Mouse (Mus musculus) heart, embryonic 16.5 days (tissue): ENCODE data around the gene Slc9a3. TPM values are rescaled to one million over a fixed set of nuclear protein-coding genes. Genes with fewer than 3 reads are reported as not detected.

ENCODE experiments used
- ATAC-seq: fragments of 200-750 bp; cut with Nextera tagmentation; replicated peaks from 2 replicates; pipeline ENCODE4 v1.8.0; 2017; ENCODE audit warnings: moderate number of reproducible peaks; ENCODE audit not compliant: insufficient read depth, low FRiP score; ENCODE audit errors: extremely low read depth
- H3K27ac ChIP-seq: fragments of 300-500 bp; sonication (generic); 2 replicates; pipeline ENCODE4 v1.5.1; 2014; ENCODE audit warnings: mild to moderate bottlenecking, low read length, control low read depth, moderate library complexity
- H3K27me3 ChIP-seq: fragments of 300-500 bp; sonication (generic); 2 replicates; pipeline ENCODE4 v1.6.1; 2014; ENCODE audit warnings: low read length, mixed read lengths; ENCODE audit not compliant: control insufficient read depth, insufficient read depth
- H3K36me3 ChIP-seq: fragments of 300-500 bp; sonication (generic); 2 replicates; pipeline ENCODE4 v1.6.1; 2014; ENCODE audit not compliant: control insufficient read depth, insufficient read depth
- H3K4me1 ChIP-seq: fragments of 300-500 bp; sonication (generic); 2 replicates; pipeline ENCODE4 v1.6.1; 2014; ENCODE audit warnings: low read length, mixed read lengths; ENCODE audit not compliant: control insufficient read depth, insufficient read depth
- H3K4me2 ChIP-seq: fragments of 300-500 bp; sonication (generic); 2 replicates; pipeline ENCODE4 v1.6.1; 2014; ENCODE audit warnings: low read depth, mild to moderate bottlenecking, control low read depth, low read length
- H3K4me3 ChIP-seq: fragments of 300-500 bp; sonication (generic); 2 replicates; pipeline ENCODE4 v1.5.1; 2014; ENCODE audit warnings: mild to moderate bottlenecking, control low read depth, low read length
- H3K9ac ChIP-seq: fragments of 300-500 bp; sonication (generic); 2 replicates; pipeline ENCODE4 v1.6.1; 2014; ENCODE audit warnings: low read length, control low read depth
- H3K9me3 ChIP-seq: fragments of 300-500 bp; sonication (generic); replicated peaks from 2 replicates; pipeline ENCODE4 v1.6.1; 2016; ENCODE audit warnings: low read length; ENCODE audit not compliant: control insufficient read depth
- WGBS: fragments of 180-500 bp; shearing (Covaris S2); extraction: QIAGEN DNeasy Blood & Tissue Kit; methylation state at CpG from one replicate; pipeline ENCODE4 v1.1.7; 2014; 5-methylcytosine and 5-hydroxymethylcytosine counted together
- polyA plus RNA-seq: library from polyadenylated mRNA; unstranded; fragments of >200 nt; fragmentation: Nextera tagmentation; extraction: Ambion mirVana; gene quantifications from 2 replicates; pipeline ENCODE4 v1.2.1, GENCODE M21; 2015

The Slc9a3 gene
- polyA plus RNA-seq, 1 experiment from 2014 or later = 0.22 TPM

DNA sequence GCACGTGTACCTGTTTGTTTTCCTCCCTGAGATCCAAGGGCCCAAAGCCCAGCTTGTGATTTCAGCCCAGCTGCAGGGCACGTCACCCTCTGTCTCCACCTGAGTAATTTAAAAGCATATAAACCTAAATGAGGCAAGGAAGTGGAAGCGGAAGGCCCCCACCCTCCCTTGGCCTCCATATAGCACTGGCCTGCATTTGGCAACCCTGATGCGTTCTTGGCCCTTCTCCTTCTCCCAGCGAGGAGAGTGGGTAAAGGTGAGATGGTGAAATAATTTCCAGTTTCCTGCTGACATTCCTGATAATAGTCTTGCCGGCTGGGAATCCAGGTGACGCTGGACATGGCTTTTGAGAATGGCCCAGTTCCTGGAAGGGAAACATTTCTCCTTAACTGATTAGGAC, 16.8 kb upstream of the Slc9a3 start:
- H3K27me3 ChIP-seq = no peaks in the 10 kb centered on the region
- ATAC-seq = no peak
- H3K36me3 ChIP-seq = no peaks in the 10 kb centered on the region
- no peak overlapping the region for H3K4me2 ChIP-seq
- H3K9ac ChIP-seq = no peak overlapping the region
- no peak overlapping the region for H3K4me3 ChIP-seq
- H3K4me1 ChIP-seq = peaks cover 5% of the 10 kb centered on the region; the same call in 1 of the 2 replicates
- WGBS = 77% methylated on average over 7 of the region's 7 CpGs
- no peak overlapping the region for H3K27ac ChIP-seq
- H3K9me3 ChIP-seq = no peaks in the 10 kb centered on the region

- no peaks in the 10 kb centered on the region; the same call in 1 of the 2 replicates for H3K9me3 ChIP-seq
- H3K9ac ChIP-seq = no peak overlapping the region
- WGBS = 41% methylated on average over 2 of the region's 2 CpGs
- no peak overlapping the region for H3K27ac ChIP-seq
- H3K4me3 ChIP-seq = no peak overlapping the region
- H3K36me3 ChIP-seq = no peaks in the 10 kb centered on the region
- H3K4me2 ChIP-seq = no peak overlapping the region
- 0 out of 2 replicates have a peak, but pooled peaks have one; percentile 10 for ATAC-seq
- no peaks in the 10 kb centered on the region for H3K27me3 ChIP-seq
- 0 out of 2 replicates have a peak, but pooled peaks cover 4% of the 10 kb centered on the region for H3K4me1 ChIP-seq
Observed at GRCm38 (mm10) chr13:74107410-74107809, 13.8 kb upstream of the Slc9a3 start.

DNA sequence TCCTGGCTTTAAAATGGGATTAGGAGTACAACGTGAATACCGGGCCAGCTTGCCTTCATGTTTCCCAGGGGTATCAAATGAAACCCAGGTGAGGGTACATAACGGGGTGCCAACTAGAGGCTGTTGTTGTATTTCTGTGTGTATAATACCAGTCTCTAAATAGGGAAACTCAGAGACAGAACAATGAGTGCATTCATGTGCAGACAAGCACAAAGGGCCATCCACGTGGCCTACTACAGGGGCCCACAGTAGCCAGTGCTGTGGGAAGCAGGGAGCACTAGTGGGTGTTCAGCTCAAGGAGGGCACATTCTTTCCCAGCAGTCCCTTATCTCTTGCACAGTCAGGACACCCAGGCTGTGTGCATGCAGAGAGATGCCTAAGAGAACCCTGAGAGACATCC, 8.7 kb upstream of the Slc9a3 start:
- H3K36me3 ChIP-seq = no peaks in the 10 kb centered on the region
- no peak overlapping the region for H3K4me3 ChIP-seq
- no peak overlapping the region for H3K9ac ChIP-seq
- no peak for ATAC-seq
- peaks cover 20% of the 10 kb centered on the region for H3K4me1 ChIP-seq
- WGBS = 80% methylated on average over 4 of the region's 4 CpGs
- no peak overlapping the region for H3K27ac ChIP-seq
- no peak overlapping the region for H3K4me2 ChIP-seq
- no peaks in the 10 kb centered on the region; the same call in 1 of the 2 replicates for H3K9me3 ChIP-seq
- no peaks in the 10 kb centered on the region for H3K27me3 ChIP-seq

GRCm38 (mm10) chr13:74113626-74114191, 7.5 kb upstream of the Slc9a3 start:
- Histone ChIP-seq H3K4me2 (no peak overlapping the region), H3K9me3 (no peaks in the 10 kb centered on the region; the same call in 1 of the 2 replicates), H3K27ac (no peak overlapping the region), H3K27me3 (no peaks in the 10 kb centered on the region), H3K4me3 (no peak overlapping the region), H3K4me1 (peaks cover 20% of the 10 kb centered on the region), H3K36me3 (no peaks in the 10 kb centered on the region), H3K9ac (no peak overlapping the region)
- 0 out of 2 replicates have a peak, but pooled peaks have one; percentile 46 for ATAC-seq
- 60% methylated on average over 6 of the region's 6 CpGs for WGBS

DNA sequence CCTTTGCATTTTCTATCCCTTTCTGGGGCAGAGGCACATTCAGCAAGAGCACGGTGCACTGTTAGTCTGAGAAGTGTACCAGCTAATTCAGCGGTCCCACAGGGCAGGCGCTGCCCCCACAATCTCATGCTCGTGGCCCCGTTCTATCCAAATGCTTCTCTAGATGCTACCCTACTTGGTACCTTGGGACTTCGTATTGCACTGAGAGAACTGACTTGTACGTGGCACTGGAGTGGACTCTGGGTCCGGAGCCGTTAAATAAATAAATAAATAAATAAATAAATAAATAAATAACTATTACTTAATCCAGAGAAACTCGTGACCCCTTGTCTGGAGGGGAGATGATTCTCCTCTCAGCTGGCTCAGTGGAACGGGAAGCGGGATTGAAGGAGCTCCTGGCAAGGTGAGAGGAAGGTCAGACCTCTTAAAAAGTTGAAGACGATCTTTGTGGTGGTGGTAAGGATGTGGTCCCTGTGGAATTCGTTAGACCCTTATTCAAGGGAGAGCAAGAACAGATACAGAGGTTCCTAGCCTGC, 606 bp downstream of the Slc9a3 start:
- ATAC-seq = no peak
- H3K27me3 ChIP-seq = peaks cover 33% of the 10 kb centered on the region

DNA sequence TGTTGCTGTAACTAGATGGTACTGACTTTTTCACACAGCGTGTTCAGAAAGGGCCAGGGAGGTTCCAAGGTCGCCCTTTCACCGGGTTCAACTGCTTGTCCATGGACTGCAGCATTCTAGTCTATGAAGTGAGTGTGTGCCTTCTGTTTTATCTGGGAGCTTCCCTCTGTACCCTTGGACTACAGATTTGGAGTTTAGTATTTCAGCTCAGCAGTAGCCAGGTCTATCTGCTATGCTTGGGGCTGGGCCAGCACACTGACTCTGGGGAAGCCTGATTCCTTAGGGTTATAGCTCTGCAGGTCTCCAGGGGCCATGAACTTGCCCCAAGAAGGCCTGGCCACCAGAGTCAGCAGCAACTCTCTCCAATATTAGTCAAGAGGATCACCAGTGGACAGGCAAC, 1.4 kb downstream of the Slc9a3 start:
- H3K9ac ChIP-seq = no peak overlapping the region
- ATAC-seq = no peak
- H3K9me3 ChIP-seq = no peaks in the 10 kb centered on the region
- H3K4me2 ChIP-seq = no peak overlapping the region
- 75% methylated on average over 3 of the region's 3 CpGs for WGBS
- no peak overlapping the region for H3K4me3 ChIP-seq
- H3K36me3 ChIP-seq = no peaks in the 10 kb centered on the region
- peaks cover 8% of the 10 kb centered on the region for H3K4me1 ChIP-seq
- H3K27ac ChIP-seq = no peak overlapping the region
- peaks cover 33% of the 10 kb centered on the region for H3K27me3 ChIP-seq

More for the DNA sequence above, 606 bp downstream of the Slc9a3 start:
- Histone ChIP-seq H3K36me3 (no peaks in the 10 kb centered on the region), H3K27ac (no peak overlapping the region), H3K4me3 (no peak overlapping the region), H3K4me1 (peaks cover 8% of the 10 kb centered on the region), H3K4me2 (peak overlapping the region; percentile 90; the same call in 1 of the 2 replicates), H3K9ac (no peak overlapping the region), H3K9me3 (no peaks in the 10 kb centered on the region)
- WGBS = 44% methylated on average over 14 of the region's 14 CpGs

DNA sequence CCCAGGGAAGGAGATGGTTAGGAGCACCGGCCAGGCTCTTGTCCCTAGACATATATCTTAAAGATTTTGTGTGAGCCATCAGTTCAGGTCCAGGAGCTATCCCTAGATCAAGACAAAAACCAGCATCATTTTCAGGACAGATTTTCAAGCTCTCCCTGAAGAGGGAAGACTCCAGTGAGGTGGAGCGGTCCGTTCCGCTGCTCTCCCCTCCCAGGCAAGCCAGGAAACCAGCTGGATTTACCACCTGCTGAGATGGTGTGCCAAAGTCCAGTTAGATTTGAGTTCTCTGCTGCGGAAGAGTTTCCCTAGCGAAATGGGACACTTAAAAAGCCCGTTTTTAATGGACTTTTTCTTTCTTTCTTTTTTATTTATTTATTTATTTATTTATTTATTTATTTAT, 6.3 kb downstream of the Slc9a3 start:
- WGBS = 80% methylated on average over 7 of the region's 7 CpGs
- ATAC-seq = no peak

DNA sequence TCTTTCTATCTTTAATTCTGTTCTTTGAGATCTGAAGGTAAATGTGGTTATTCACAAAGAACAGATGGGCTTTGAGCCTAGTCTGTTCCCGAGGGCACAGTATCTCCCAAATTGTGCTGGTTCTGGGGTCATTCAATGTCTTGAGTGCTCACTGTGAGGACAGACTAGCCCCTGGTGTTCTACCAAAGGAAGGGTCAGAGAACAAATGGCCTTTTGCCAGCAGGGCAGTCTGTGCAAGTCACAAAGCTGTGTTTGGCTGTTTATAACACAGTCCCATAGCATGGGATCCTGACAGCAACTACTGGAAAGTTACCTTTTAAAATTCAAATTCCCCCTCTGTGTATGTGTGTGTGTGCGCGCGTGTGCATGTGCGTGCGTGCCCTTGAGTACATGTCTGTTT, 8.7 kb downstream of the Slc9a3 start:
- 83% methylated on average over 6 of the region's 6 CpGs for WGBS
- Histone ChIP-seq H3K27ac (no peak overlapping the region), H3K9ac (no peak overlapping the region), H3K9me3 (no peaks in the 10 kb centered on the region), H3K4me2 (no peak overlapping the region), H3K4me3 (no peak overlapping the region), H3K36me3 (no peaks in the 10 kb centered on the region), H3K4me1 (no peaks in the 10 kb centered on the region), H3K27me3 (no peaks in the 10 kb centered on the region)
- no peak for ATAC-seq

More for the DNA sequence above, 6.3 kb downstream of the Slc9a3 start:
- Histone ChIP-seq H3K4me2 (no peak overlapping the region), H3K36me3 (no peaks in the 10 kb centered on the region), H3K27me3 (peaks cover 9% of the 10 kb centered on the region), H3K27ac (no peak overlapping the region), H3K4me3 (no peak overlapping the region), H3K9ac (no peak overlapping the region), H3K9me3 (no peaks in the 10 kb centered on the region), H3K4me1 (no peaks in the 10 kb centered on the region)

GRCm38 (mm10) chr13:74138906-74139647, 17.8 kb downstream of the Slc9a3 start:
- H3K27me3 ChIP-seq = no peaks in the 10 kb centered on the region
- peaks cover 3% of the 10 kb centered on the region; the same call in 1 of the 2 replicates for H3K4me1 ChIP-seq
- H3K4me3 ChIP-seq = no peak overlapping the region
- no peak overlapping the region for H3K4me2 ChIP-seq
- WGBS = 75% methylated on average over 7 of the region's 7 CpGs
- H3K27ac ChIP-seq = no peak overlapping the region
- no peaks in the 10 kb centered on the region for H3K36me3 ChIP-seq
- H3K9ac ChIP-seq = no peak overlapping the region
- ATAC-seq = no peak
- H3K9me3 ChIP-seq = no peaks in the 10 kb centered on the region
